Mouse (Mus musculus) liver, adult 2 months (tissue): ENCODE results near the gene Lmo7.

ENCODE experiments used
- CTCF ChIP-seq: fragments of 200-500 bp; IDR thresholded peaks from 2 replicates; pipeline ENCODE4 v1.5.1; 2011; ENCODE audit warnings: low read depth, low read length, control low read depth
- POLR2A ChIP-seq: fragments of 200-500 bp; IDR thresholded peaks from 2 replicates; pipeline ENCODE4 v1.6.1; 2011; ENCODE audit warnings: low read length, control low read depth; ENCODE audit not compliant: insufficient read depth; ENCODE audit errors: extremely low read depth

DNA sequence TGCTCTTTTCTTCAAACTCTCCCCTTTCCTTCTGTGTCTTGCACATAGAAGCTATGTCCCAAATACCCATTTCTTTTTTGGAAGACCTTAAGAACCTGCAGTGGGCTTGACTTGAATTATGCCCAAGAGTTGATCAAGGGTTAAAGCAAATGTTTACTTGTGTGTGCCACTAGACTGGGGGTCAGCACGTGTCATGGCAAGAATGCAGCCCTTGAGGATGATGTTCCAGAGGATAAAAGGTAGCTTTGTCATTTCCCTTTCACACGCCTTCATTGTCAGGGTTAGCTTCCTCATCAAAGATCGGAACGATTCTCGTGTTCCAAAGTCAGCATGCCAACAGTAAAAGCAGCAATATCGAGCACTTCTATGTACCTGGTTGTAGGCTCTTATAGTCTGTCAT, 243.4 kb downstream of the Lmo7 start:
- TF ChIP-seq CTCF (no peak), POLR2A (no peak)
